Mouse (Mus musculus) stomach, embryonic 14.5 days (tissue): ENCODE data around the gene Lclat1. TPM values are rescaled to one million over a fixed set of nuclear protein-coding genes. Genes with fewer than 3 reads are reported as not detected.

ENCODE experiments used
- ATAC-seq: fragments of 200-750 bp; cut with Nextera tagmentation; 2 replicates; pipeline ENCODE4 v1.8.0; 2017; ENCODE audit warnings: low read depth, moderate TSS enrichment; ENCODE audit not compliant: insufficient number of reproducible peaks, insufficient read depth, low FRiP score
- H3K27ac ChIP-seq: fragments of 300-500 bp; sonication (generic); 2 replicates; pipeline ENCODE4 v1.5.1; 2014; ENCODE audit warnings: mild to moderate bottlenecking, low read length, moderate library complexity, mixed read lengths
- H3K27me3 ChIP-seq: fragments of 300-500 bp; sonication (generic); 2 replicates; pipeline ENCODE4 v1.6.1; 2014; ENCODE audit warnings: low read length, control low read depth, mixed read lengths; ENCODE audit not compliant: control insufficient read depth, insufficient read depth
- H3K36me3 ChIP-seq: fragments of 300-500 bp; sonication (generic); 2 replicates; pipeline ENCODE4 v1.6.1; 2014; ENCODE audit warnings: mild to moderate bottlenecking, control low read depth, low read length, moderate library complexity, mixed read lengths; ENCODE audit not compliant: control insufficient read depth, insufficient read depth
- H3K4me1 ChIP-seq: fragments of 300-500 bp; sonication (generic); 2 replicates; pipeline ENCODE4 v1.6.1; 2014; ENCODE audit warnings: low read length, control low read depth, mixed read lengths; ENCODE audit not compliant: control insufficient read depth, insufficient read depth
- H3K4me2 ChIP-seq: fragments of 300-500 bp; sonication (generic); replicated peaks from 2 replicates; pipeline ENCODE4 v1.6.1; 2014; ENCODE audit warnings: low read depth, low read length, control low read depth
- H3K4me3 ChIP-seq: fragments of 300-500 bp; sonication (generic); 2 replicates; pipeline ENCODE4 v1.5.1; 2014; ENCODE audit warnings: low read depth, low read length, control low read depth
- H3K9ac ChIP-seq: fragments of 300-500 bp; sonication (generic); replicated peaks from 2 replicates; pipeline ENCODE4 v1.6.1; 2014; ENCODE audit warnings: low read depth, mild to moderate bottlenecking, control low read depth, low read length, moderate library complexity, mixed read lengths
- H3K9me3 ChIP-seq: fragments of 300-500 bp; sonication (generic); 2 replicates; pipeline ENCODE4 v1.6.1; 2016; ENCODE audit warnings: low read depth, low read length, control low read depth; ENCODE audit not compliant: control insufficient read depth
- WGBS: fragments of 180-500 bp; shearing (Covaris S2); extraction: QIAGEN DNeasy Blood & Tissue Kit; methylation state at CpG from one replicate; pipeline ENCODE4 v1.1.7; 2014; 5-methylcytosine and 5-hydroxymethylcytosine counted together
- polyA plus RNA-seq: library from polyadenylated mRNA; unstranded; fragments of >200 nt; fragmentation: Nextera tagmentation; extraction: Ambion mirVana; gene quantifications from 2 replicates; pipeline ENCODE4 v1.2.1, GENCODE M21; 2014

Lclat1 gene
- polyA plus RNA-seq, 1 experiment from 2014 or later: 20.0 TPM

- no peaks in the 10 kb centered on the region for H3K9me3 ChIP-seq
- no peak overlapping the region for H3K9ac ChIP-seq
- ATAC-seq: no peak
- H3K4me2 ChIP-seq: no peak overlapping the region
- no peaks in the 10 kb centered on the region for H3K36me3 ChIP-seq
- H3K4me3 ChIP-seq: no peak overlapping the region
- H3K27me3 ChIP-seq: no peaks in the 10 kb centered on the region
- 69% methylated on average over 1 of the region's 1 CpGs for WGBS
- H3K27ac ChIP-seq: no peak overlapping the region
- H3K4me1 ChIP-seq: no peaks in the 10 kb centered on the region
Observed at GRCm38 (mm10) chr17:73156606-73157005, 48.8 kb downstream of the Lclat1 start.

- Histone ChIP-seq H3K9ac (no peak overlapping the region), H3K4me2 (no peak overlapping the region), H3K9me3 (no peaks in the 10 kb centered on the region), H3K4me3 (no peak overlapping the region), H3K36me3 (no peaks in the 10 kb centered on the region), H3K4me1 (no peaks in the 10 kb centered on the region), H3K27me3 (no peaks in the 10 kb centered on the region), H3K27ac (no peak overlapping the region)
- ATAC-seq: no peak
- 56% methylated on average over 6 of the region's 6 CpGs for WGBS
Observed at GRCm38 (mm10) chr17:73161795-73162194, 54.0 kb downstream of the Lclat1 start.

GRCm38 (mm10) chr17:73162445-73163208 lies 54.8 kb downstream of the Lclat1 start:
- no peaks in the 10 kb centered on the region for H3K36me3 ChIP-seq
- no peaks in the 10 kb centered on the region for H3K9me3 ChIP-seq
- no peak for ATAC-seq
- no peak overlapping the region for H3K27ac ChIP-seq
- H3K4me3 ChIP-seq: no peak overlapping the region
- 66% methylated on average over 15 of the region's 15 CpGs for WGBS
- H3K27me3 ChIP-seq: no peaks in the 10 kb centered on the region
- H3K9ac ChIP-seq: no peak overlapping the region
- H3K4me2 ChIP-seq: no peak overlapping the region
- no peaks in the 10 kb centered on the region for H3K4me1 ChIP-seq

- Histone ChIP-seq H3K4me1 (no peaks in the 10 kb centered on the region), H3K9me3 (no peaks in the 10 kb centered on the region), H3K4me3 (no peak overlapping the region), H3K4me2 (no peak overlapping the region), H3K36me3 (no peaks in the 10 kb centered on the region), H3K9ac (no peak overlapping the region), H3K27me3 (no peaks in the 10 kb centered on the region), H3K27ac (no peak overlapping the region)
- WGBS: 57% methylated on average over 3 of the region's 3 CpGs
- no peak for ATAC-seq
Observed at GRCm38 (mm10) chr17:73163597-73163996, 55.8 kb downstream of the Lclat1 start.

GRCm38 (mm10) chr17:73164121-73164520 lies 56.3 kb downstream of the Lclat1 start:
- H3K27me3 ChIP-seq: no peaks in the 10 kb centered on the region
- no peaks in the 10 kb centered on the region for H3K4me1 ChIP-seq
- no peak overlapping the region for H3K4me3 ChIP-seq
- no peak for ATAC-seq
- no peaks in the 10 kb centered on the region; the same call in 1 of the 2 replicates for H3K36me3 ChIP-seq
- WGBS: 77% methylated on average over 2 of the region's 2 CpGs
- no peak overlapping the region for H3K27ac ChIP-seq
- H3K9me3 ChIP-seq: no peaks in the 10 kb centered on the region
- no peak overlapping the region for H3K4me2 ChIP-seq
- no peak overlapping the region for H3K9ac ChIP-seq

- WGBS: 96% methylated on average over 7 of the region's 7 CpGs
- Histone ChIP-seq H3K27me3 (no peaks in the 10 kb centered on the region), H3K36me3 (no peaks in the 10 kb centered on the region; the same call in 1 of the 2 replicates), H3K9ac (no peak overlapping the region), H3K4me2 (no peak overlapping the region), H3K4me3 (no peak overlapping the region), H3K9me3 (no peaks in the 10 kb centered on the region), H3K4me1 (0 out of 2 replicates have a peak, but pooled peaks cover 4% of the 10 kb centered on the region), H3K27ac (no peak overlapping the region)
- ATAC-seq: no peak
Observed at GRCm38 (mm10) chr17:73169461-73169860, 61.7 kb downstream of the Lclat1 start.

- Histone ChIP-seq H3K27me3 (no peaks in the 10 kb centered on the region), H3K36me3 (no peaks in the 10 kb centered on the region; the same call in 1 of the 2 replicates), H3K4me3 (no peak overlapping the region), H3K4me2 (no peak overlapping the region), H3K4me1 (0 out of 2 replicates have a peak, but pooled peaks cover 9% of the 10 kb centered on the region), H3K27ac (no peak overlapping the region), H3K9me3 (no peaks in the 10 kb centered on the region), H3K9ac (no peak overlapping the region)
- no peak for ATAC-seq
- WGBS: 88% methylated on average over 5 of the region's 5 CpGs
Observed at GRCm38 (mm10) chr17:73170141-73170540, 62.4 kb downstream of the Lclat1 start.

GRCm38 (mm10) chr17:73174083-73174562 lies 66.3 kb downstream of the Lclat1 start:
- H3K4me1 ChIP-seq: 0 out of 2 replicates have a peak, but pooled peaks cover 9% of the 10 kb centered on the region
- no peak overlapping the region for H3K4me3 ChIP-seq
- ATAC-seq: peak; percentile 85
- WGBS: 34% methylated on average over 5 of the region's 5 CpGs
- H3K9ac ChIP-seq: no peak overlapping the region
- no peak overlapping the region for H3K4me2 ChIP-seq
- H3K27me3 ChIP-seq: no peaks in the 10 kb centered on the region
- H3K27ac ChIP-seq: no peak overlapping the region
- H3K36me3 ChIP-seq: no peaks in the 10 kb centered on the region; the same call in 1 of the 2 replicates
- no peaks in the 10 kb centered on the region for H3K9me3 ChIP-seq
